Mouse (Mus musculus) embryonic fibroblast, embryonic 13.5 days (primary cell): ENCODE data around the gene Ttyh1. TPM values are rescaled to one million over a fixed set of nuclear protein-coding genes. Genes with fewer than 3 reads are reported as not detected.

Experiments
- H3K27ac ChIP-seq: 2 replicates; pipeline ENCODE4 v1.5.1; 2012; ENCODE audit warnings: low read length, control low read depth, inconsistent platforms; ENCODE audit not compliant: insufficient read depth
- H3K4me1 ChIP-seq: 2 replicates; pipeline ENCODE4 v1.6.1; 2011; ENCODE audit warnings: low read length; ENCODE audit not compliant: control insufficient read depth, insufficient read depth
- H3K4me3 ChIP-seq: 2 replicates; pipeline ENCODE4 v1.5.1; 2011; ENCODE audit warnings: mild to moderate bottlenecking, control low read depth, low read length; ENCODE audit not compliant: insufficient read depth
- CTCF ChIP-seq: IDR thresholded peaks from 2 replicates; pipeline ENCODE4 v1.5.1; 2011; ENCODE audit warnings: mild to moderate bottlenecking, control low read depth, low read length, moderate library complexity, borderline replicate concordance; ENCODE audit not compliant: insufficient read depth
- POLR2A ChIP-seq: IDR thresholded peaks from 2 replicates; pipeline ENCODE4 v1.6.1; 2011; ENCODE audit warnings: low read depth, mild to moderate bottlenecking, control low read depth, low read length, moderate library complexity
- polyA plus RNA-seq: library from polyadenylated mRNA; stranded (reverse); fragments of >200 nt; gene quantifications from 2 replicates; pipeline ENCODE4 v1.2.4, GENCODE M21; 2011; ENCODE audit warnings: low read depth; ENCODE audit not compliant: missing spikeins, insufficient read length

Ttyh1 gene
- polyA plus RNA-seq, 1 experiment, result 1.9 TPM

- Histone ChIP-seq H3K4me1 (no peaks in the 10 kb centered on the region), H3K27ac (no peak overlapping the region), H3K4me3 (no peak overlapping the region)
- TF ChIP-seq POLR2A (no peak), CTCF (no peak)
Measured at GRCm38 (mm10) chr7:4119976-4120921, 1.0 kb downstream of the Ttyh1 start.

- Histone ChIP-seq H3K27ac (no peak overlapping the region), H3K4me1 (no peaks in the 10 kb centered on the region), H3K4me3 (no peak overlapping the region)
- TF ChIP-seq POLR2A (no peak), CTCF (no peak)
Measured at GRCm38 (mm10) chr7:4122076-4122768, 3.0 kb downstream of the Ttyh1 start.

- H3K27ac ChIP-seq, result no peak overlapping the region
- no peaks in the 10 kb centered on the region for H3K4me1 ChIP-seq
- no peak overlapping the region for H3K4me3 ChIP-seq
- TF ChIP-seq POLR2A, result no peak
Measured at GRCm38 (mm10) chr7:4122783-4123182, 3.6 kb downstream of the Ttyh1 start.

GRCm38 (mm10) chr7:4123732-4124131 lies 4.5 kb downstream of the Ttyh1 start:
- Histone ChIP-seq H3K4me1 (no peaks in the 10 kb centered on the region), H3K27ac (no peak overlapping the region), H3K4me3 (no peak overlapping the region)
- TF ChIP-seq POLR2A (no peak), CTCF (no peak)

- Histone ChIP-seq H3K4me1 (no peaks in the 10 kb centered on the region), H3K27ac (no peak overlapping the region), H3K4me3 (no peak overlapping the region)
- TF ChIP-seq CTCF (no peak; the same call in 1 of the 2 replicates), POLR2A (no peak)
Measured at GRCm38 (mm10) chr7:4124315-4124759, 5.1 kb downstream of the Ttyh1 start.

GRCm38 (mm10) chr7:4124856-4125255 lies 5.6 kb downstream of the Ttyh1 start:
- H3K27ac ChIP-seq, result no peak overlapping the region
- no peak overlapping the region for H3K4me3 ChIP-seq
- no peaks in the 10 kb centered on the region for H3K4me1 ChIP-seq
- TF ChIP-seq CTCF (no peak), POLR2A (no peak)

- no peak overlapping the region for H3K27ac ChIP-seq
- no peaks in the 10 kb centered on the region for H3K4me1 ChIP-seq
- no peak overlapping the region for H3K4me3 ChIP-seq
- no peak for TF ChIP-seq POLR2A
- TF ChIP-seq CTCF, result no peak
Measured at GRCm38 (mm10) chr7:4125306-4125705, 6.1 kb downstream of the Ttyh1 start.

GRCm38 (mm10) chr7:4126992-4127785 lies 8.0 kb downstream of the Ttyh1 start:
- Histone ChIP-seq H3K4me1 (no peaks in the 10 kb centered on the region), H3K4me3 (no peak overlapping the region), H3K27ac (no peak overlapping the region)
- TF ChIP-seq POLR2A (no peak), CTCF (no peak)

- no peak overlapping the region for H3K27ac ChIP-seq
- TF ChIP-seq POLR2A (no peak), CTCF (no peak)
- no peak overlapping the region for H3K4me3 ChIP-seq
Measured at GRCm38 (mm10) chr7:4127894-4128293, 8.7 kb downstream of the Ttyh1 start.

More at GRCm38 (mm10) chr7:4127894-4128293, 8.7 kb downstream of the Ttyh1 start:
- H3K4me1 ChIP-seq, result no peaks in the 10 kb centered on the region
